Mouse (Mus musculus): ENCODE results near the gene Adam15.

Adam15 gene

DNA sequence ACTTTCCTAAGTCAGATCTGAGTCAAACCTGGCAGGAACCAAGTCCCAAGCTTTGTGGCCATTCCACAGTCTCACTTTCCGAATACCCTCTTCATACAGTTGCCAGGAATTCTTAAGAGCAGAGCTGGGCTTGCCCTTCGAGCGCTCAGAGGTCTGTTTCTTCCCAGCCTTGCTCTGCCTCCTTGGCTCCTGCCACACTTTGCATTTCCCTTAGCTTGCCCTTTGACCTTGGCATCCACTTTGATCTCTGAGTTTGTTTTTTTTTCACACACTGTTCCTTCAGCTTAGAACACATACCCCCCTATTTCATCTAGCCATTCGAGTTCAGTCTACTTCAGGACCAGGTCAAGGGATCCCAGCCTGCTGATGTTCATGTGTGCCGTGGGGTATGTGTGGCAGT lies 1.5 kb upstream of the Adam15 start:
- no peak for DNase-seq (ENCODE audit: low read depth, low spot score)

DNA sequence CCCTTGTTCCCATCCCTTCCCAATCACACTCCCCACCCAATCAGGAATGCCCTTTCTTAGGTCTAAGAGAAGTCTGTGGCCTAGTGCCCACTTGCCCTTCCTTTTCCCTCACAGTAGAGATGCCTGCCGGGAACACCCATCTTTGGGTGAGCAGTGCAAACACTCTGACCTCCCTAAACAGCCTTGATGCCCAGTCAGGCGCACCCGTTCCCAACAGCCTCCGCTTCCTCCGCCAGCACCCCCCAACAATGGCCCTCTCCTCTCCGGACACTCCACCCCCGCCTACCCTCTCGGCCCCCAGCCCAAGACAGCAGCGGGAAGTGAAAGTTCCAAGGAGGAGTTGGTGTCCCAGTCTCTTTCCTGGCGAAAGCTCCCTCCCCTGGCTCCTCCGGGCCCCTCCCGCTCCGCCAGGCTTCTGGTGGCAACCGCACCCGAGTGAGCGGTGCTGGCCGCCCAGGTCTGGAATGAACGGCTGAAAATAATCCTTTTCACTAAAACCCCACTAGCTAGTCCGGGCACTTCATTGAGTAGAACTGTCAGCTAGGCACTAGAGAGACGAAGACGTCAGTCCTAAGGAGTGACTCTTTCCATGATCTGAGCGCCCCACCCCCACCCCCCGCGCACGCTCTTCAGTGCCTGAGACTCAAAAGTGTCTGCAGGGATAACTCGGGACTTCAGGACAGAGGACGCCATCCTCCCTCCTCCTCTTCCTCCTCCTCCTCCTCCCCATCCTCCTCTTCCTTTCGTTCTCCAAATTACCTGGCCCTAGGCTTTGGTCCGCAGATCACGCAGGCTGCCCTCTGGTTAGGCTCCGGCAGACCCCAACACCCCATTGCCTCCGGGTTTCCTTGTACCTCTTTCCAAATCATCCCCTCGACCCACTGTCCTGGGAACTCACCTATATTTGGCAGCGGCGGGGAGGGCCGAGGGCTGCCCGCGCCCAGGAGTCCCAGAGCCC lies 606 bp downstream of the Adam15 start:
- DNase-seq (ENCODE audit: low read depth, low spot score): no peak

DNA sequence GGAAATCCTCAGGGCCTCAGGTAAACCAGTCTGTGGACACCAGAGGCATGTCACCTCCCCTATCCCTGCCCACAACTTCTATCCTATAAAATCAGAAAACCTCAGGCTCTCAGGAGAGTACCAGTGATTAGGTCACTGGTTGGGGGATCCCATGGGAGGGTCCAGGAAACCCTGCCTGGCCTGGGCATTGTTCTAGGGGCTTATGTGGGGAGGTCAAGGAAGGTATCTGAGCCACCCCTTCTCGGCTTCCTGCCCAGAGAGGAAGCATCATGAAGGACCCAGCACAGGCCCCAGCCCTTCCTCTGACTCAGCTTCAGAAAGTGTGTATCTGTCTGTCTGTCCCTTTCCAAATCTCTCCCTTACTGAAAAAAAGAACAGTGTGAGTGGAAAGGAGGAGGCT lies 1.9 kb downstream of the Adam15 start:
- no peak for DNase-seq (ENCODE audit: low read depth, low spot score)

DNA sequence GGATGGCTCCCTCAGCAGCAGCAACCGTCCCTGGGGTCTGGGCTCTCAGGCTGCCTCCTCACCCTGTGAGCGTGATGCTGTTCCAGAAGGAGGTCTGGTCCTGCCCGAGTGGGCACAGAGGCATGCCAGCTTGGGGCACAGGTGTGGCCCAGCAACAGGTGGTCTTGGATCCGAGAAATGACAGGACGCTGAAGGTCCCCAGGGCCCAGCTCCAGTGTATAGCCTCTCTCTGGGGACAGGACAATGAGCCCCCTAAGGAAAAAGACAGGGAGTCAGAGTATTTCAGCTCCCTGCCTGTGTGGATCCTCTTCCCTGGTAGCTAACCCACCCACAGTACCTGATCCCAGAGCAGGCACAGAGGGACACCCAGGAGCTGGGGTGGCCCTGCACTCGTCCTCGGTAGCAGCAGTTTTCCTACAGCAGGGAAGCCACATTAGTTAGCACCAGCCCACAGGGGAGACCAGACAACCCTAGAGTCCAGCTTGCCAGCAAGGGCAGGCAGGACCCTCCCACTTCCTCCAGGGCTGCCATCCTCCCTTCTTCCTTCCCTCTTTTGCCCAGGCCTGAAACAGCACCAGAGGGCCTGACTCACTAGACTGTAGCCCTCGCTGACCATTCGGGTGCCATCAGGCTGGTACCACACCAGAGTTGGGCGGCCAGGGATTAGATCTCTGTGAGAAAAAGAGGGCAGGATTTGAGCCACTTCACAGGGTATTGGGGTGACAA lies 2.8 kb downstream of the Adam15 start:
- no peak for DNase-seq (ENCODE audit: low read depth, low spot score)

DNA sequence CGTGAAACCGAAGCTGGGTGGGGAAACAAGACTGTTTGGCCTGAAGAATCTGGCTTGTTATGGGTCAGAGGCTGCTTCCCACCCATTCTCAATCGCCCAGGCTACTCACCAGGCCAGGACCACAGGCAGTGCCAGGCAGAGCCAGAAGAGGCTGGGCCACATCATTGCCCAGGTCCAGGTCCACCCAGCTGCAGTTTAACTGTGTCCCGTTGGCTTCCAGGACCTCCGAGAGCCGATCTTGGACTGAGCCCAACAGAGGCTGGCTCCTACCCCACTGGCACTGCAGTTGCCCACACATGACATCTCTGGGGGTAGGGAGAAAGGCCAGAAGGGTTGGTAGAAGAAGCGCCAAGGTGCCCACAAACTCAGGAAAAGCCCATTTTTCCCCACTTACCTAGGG lies 6.5 kb downstream of the Adam15 start:
- no peak for DNase-seq (ENCODE audit: low read depth, low spot score)

DNA sequence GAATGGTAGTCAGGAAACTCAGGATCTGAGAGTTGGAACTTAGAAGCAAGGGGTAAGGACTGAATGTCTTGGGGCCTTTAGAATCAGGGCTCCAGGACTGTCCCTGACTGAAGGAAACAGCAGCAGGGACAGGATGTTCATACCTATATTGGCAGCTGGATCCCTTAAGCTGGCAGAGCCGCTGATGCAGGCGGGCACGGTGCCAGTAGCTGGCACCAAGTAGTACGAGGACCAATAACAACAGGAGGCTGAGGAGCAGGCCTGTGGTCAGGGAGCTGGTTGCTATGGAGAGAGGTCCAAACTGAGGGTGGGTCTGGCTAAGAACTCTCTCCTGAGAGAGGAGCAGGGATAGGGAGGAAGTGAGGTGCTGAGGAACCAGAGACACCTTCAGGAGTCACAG lies 8.0 kb downstream of the Adam15 start:
- DNase-seq (ENCODE audit: low read depth, low spot score): no peak

DNA sequence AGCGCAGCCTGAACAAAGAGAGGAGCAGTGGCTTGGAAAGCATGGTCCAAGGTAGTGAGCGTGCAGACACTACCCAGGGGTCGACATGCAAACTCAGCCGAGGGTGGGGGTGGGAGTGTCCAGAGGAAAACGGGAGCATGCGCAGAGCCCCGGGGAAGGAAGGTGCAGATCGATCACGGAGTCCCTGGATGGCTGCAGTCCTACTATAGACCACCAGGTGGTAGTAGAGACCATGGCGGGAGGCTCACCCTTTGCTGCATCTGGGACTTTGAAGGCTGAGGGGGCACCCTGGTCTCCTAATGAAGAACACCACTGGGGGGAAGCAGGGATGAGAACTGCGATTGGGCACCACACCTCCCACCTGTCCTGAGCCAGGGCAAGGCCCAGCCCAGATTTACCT lies 9.3 kb downstream of the Adam15 start:
- DNase-seq (ENCODE audit: low read depth, low spot score): peak; percentile 91

DNA sequence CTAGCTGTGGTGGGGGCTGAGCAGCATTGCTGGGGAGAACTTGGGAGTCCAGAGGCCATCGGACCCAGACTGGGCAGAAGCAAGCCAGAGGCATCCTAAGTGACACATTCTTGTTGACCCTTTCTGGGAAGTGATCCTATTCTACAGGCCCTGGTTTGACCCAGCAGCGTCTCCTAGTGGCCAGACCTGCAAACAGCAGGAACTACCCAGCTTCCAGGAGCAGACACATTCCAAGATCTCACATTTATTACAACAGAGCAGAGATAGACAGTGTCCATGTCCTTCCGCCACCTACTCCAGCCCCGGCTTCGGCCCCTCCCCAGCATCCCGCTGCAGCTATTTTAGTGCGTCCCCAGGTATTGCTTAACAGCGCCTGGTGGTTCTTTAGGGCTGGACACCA lies 10.4 kb downstream of the Adam15 start:
- peak; percentile 91 for DNase-seq (ENCODE audit: low read depth, low spot score)

DNA sequence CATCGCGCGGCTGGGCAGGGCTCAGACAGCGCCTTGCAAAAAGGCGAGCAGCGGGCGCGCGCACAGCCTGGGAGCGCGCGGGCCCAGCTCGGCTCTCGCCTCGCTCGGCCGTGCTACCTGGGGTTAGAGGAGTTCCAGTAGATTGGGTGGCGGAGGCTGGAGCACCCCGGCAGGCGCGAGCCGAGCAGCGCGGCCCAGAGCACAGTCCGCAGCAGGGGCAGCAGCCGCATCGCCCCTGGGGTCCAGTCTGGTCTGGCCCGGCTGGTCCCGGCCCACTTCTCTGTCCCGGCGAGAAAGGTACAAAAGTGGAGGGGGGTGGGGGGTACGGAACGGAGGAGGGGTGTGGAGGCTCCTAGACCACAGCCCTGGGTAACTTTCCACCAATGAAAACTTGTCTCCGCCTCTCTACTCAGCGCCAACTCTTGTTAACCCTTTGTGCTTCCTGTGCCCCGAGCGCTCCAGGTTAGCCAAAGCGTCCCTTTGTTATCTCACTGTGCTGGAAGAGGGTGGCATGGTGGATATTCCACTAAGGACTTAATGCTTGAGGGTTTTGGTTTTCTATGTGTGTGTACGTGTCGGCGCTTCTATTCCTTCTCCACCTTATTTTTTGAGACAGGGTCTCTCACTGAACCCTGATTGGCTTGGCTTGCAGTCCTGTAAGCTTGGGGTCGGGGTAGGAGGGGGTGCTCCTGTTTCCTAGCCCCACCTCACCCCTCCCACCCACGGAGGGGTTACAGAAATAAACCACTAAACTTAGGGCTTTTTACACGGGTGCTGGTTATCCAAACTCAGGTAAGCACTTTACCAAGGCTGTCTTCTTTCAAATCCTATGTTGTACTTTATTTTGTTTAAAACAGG lies 11.8 kb downstream of the Adam15 start, which contains the start of gene Efna4:
Efna4 (minus strand) TSS at position 308 of the 858 bp plus-strand sequence.
- DNase-seq (ENCODE audit: low read depth, low spot score): peak; percentile 88

DNA sequence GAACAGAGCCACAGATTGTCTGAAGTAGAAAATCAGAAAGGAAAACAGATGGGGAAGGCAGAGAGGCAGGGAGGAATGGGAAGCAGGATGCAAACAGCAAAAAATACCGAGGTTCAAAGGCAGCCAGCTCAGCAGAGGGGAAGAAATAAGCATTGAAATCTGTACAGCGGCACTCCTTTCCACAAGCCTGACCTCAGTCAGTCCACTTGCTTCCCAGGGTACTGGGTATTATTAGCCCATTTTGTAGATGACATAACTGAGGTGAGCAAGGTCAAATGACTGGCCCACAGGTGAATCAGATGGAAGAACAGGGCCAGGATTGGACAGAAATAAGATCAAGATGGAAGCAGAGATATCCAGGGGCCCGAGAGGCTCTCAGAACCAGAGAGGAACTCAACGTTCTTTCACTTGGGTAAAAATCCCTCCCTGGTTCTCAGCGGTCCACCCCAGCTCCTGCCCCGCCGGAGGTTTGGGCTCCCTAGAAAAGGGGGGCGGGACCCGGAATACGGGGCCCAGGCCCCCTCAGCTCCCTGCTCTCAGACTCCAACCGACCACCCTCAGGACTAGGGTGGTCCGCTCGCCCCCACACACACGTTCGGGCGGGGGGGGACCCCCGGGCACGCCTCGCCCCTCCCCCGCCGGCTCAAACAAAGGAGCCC lies 12.6 kb downstream of the Adam15 start:
- no peak for DNase-seq (ENCODE audit: low read depth, low spot score)

DNA sequence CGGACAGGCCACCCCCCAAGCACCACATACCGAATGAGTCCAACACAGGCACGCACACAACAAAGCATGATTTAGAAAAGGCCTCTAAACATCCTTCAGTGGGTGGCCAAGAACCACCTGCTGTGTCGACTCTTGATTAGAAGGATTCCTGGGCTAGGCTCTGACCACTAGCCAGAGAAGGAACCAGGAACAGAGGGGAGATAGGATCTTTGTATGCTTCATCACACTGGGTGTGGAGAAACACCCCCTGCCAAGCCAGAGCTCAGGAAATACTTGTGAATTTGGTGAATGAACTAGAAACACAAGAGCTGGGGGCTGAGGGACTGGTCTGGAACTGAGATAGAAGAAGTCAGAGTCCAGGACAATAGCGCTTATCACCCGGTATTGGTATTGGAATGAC lies 13.3 kb downstream of the Adam15 start:
- DNase-seq (ENCODE audit: low read depth, low spot score): no peak

DNA sequence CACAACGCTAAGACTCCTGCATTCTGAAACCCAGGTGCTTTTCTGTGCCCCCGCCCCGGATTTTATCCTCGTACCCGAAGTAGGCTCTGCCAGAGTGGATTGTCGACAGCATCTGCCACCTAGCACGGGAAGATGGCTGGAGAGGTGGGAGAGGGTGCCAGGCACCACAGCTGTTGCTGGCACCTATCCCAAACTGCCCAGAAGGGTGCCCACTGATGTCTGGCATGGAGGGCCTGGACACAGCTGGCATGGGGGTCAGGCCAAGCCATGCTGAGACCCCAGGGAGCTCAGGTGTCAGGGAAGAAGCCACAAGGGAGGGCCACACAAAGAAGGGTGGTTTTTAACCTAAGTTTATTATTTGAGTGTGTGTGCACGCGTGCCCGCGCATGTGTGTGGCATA lies 16.7 kb downstream of the Adam15 start:
- DNase-seq (ENCODE audit: low read depth, low spot score): no peak

DNA sequence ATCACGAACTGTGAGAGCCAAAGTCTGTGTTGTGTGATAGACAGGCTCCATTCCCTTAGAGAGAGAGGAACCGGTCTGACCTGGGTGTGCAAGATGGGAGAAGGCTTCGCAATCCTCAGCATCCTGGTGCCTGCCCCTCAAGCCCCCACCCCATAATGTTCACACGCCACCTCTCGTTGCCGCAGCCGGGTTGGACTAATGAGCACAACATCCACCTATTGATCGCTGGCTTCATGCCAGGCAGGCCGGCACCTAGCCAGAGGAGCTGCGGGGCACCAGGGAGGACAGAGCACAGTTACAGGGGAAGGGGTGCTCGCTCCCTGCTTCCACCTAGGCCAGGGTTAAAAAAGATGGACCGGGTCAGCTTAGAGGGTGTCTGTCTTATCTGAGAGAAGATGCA lies 17.3 kb downstream of the Adam15 start:
- DNase-seq (ENCODE audit: low read depth, low spot score): no peak

DNA sequence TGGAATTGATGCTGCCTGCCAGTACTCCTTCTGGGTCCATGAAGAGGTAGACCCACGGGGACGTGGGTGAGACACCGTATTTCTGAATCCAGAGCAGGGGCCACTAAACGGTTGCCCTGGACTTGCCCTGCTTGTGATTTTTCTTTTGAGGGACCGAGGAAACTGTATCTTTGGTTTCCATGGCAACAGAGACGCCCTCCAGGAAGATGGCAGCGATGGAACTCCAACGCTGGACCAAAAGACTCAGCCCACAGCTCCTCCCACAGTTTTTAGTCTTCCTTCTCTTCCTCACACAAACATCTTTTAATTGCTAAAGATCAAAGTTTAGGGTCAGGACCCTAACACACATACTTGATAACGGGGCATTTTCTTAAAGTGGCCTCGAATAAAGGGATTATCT lies 17.8 kb downstream of the Adam15 start:
- DNase-seq (ENCODE audit: low read depth, low spot score): no peak

DNA sequence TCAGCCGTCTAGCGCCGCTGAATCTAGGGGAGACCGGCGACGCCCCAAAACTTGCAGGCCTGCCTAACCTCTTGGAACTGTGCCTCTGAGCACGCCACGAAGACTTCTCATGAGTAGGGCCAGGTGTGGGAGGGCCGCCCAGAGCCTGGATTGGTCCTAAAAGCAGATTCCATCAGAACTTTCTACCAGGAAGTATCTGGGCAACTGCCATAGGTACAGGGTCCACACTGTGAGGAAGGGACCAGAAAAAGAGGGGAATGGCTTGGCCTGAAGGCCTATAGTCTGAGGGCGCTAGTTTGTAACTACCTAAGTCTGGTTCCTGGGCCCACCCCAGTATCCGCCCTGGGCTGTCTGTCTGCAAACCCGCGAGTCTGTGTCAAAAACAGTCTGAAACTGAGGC lies 18.2 kb downstream of the Adam15 start:
- DNase-seq (ENCODE audit: low read depth, low spot score): no peak

DNA sequence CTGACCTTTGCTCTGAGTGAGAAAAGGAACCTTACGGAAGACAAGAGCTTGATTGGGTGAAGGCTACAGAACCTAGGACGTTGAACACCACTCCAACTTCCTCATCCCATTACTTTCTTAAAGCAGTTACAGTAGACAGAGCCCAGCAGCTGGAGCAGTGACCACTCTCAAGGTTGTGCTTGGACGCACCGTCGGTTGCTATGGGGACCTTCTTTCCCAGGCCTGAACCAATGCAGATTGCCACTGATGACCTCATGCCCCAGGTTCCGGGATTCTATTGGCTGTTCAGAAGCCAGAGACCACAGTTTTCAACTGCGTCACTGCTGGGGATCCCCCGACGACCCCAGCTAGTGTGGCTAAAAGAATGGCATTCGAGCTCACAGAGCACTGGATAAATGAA lies 18.8 kb downstream of the Adam15 start:
- peak; percentile 75 for DNase-seq (ENCODE audit: low read depth, low spot score)

DNA sequence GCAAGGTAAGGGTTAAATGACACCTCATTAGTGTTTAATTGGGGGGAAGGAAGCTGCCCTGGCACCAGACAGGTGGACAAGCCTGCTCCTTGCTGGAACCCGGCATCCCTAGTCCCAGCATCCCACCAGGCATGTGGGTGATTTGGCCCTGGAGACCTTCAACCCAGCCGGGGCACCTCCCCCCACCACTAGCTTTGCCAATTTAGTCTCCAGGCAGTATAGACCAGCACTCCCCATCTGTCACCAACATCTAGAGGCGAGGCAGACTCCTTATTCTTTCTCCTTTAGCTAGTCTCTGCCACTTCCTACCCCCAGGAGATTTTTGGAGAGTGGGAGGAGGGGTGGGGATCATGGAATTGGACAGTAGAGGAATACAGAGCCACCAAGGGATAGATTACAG lies 19.4 kb downstream of the Adam15 start:
- no peak for DNase-seq (ENCODE audit: low read depth, low spot score)

DNA sequence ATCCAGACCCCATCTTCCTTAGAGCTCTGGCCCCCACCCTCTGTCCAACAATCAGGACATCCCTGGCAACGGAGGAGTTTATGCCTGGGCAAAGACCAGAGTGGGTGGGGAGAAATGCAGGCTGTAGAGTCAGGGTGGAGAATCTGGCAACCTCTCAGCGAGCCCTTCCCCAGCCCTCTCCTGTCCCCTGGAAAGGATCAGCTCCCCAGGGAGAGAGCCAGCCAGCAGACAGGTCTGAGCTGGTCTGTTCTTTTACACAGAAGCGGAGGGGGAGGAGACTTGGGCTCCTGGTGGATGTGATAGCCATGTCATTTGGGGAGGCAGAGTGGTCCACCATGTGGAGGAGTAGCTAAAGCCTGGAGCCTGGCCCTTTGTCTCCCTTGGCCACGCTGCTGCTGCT lies 21.2 kb downstream of the Adam15 start:
- no peak for DNase-seq (ENCODE audit: low read depth, low spot score)

DNA sequence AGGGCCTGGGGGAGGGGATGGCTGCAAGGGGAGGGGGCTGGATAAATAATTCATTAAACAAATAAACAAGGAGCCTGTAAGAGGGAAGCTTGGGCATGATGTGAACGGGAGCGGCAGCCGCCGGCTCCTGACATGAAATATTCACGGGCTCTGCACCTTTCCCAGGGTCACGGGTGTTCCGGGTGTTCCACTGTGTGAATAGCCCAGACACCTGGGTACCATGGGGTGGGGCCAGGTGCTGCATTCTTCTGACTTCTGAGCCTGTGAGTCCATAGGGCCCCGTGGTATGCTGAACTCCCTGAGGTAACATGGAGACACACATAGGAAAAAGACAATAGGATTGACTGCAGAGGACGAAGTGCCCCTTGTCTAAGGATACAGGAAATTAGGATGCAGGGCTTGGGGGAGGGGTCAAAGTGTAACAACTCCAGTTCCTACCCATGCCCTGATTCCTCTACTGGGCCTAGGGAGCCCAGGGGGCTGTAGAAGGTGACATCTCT lies 22.4 kb downstream of the Adam15 start:
- no peak for DNase-seq (ENCODE audit: low read depth, low spot score)

DNA sequence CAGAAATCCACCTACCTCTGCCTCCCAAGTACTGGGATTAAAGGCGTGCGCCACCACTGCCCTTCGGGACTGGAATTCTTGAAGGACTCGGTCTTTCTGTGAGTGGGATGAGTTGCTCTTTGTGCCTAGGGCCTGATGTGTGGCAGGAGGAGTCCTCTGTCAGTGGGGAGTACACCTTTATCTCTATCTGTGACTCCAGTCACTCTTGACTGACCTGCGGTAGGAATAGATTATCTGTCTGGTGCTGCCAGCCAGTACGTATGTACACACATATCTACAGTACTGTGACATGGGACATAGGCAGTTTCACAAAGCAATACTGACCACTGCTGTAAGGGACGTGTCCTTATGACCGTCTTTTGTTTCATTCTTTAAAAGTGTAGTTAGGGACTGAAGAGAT lies 23.9 kb downstream of the Adam15 start:
- DNase-seq (ENCODE audit: low read depth, low spot score): no peak

DNA sequence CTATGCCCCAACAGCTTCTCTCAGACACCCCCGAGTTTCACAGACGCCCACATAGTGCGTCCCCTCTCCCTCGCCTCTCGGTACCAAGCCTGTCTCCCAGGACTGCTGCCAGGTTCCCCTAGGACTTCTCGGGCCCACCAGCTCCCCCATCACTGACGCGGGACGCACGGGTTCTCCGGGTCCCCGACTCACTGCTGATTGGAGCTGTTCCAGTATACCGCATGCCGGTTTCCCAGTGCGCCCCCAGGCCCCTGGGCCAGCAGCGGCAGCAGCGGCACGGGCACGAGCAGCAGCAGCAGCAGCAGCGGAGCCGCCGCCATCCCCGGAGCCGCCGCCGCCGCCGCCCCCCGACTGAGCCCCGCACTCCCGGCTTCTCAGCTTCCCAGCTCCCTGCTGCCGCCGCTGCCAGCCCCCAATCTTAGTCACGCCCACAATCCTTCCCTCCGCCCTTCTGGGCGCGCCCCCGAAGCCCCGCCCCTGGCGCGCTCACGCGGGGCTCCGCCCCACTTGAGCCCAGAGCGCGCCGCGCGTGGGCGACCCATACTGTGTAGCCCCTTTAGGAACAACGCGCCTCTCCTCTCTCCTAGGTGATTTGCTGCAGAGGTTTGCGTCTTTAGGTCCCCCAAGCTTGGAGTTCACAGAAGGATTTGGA lies 27.2 kb downstream of the Adam15 start, which contains the start of gene Efna3:
Efna3 (minus strand) TSS at position 452 of the 652 bp plus-strand sequence.
- peak; percentile 82 for DNase-seq (ENCODE audit: low read depth, low spot score)
